Mouse (Mus musculus) kidney, embryonic 16.5 days (tissue): Measurements from ENCODE around the gene Pde4d. TPM values are rescaled to one million over a fixed set of nuclear protein-coding genes. Genes with fewer than 3 reads are reported as not detected.

Experiments
- ATAC-seq: fragments of 200-750 bp; cut with Nextera tagmentation; 2 replicates; pipeline ENCODE4 v1.8.0; 2017; ENCODE audit warnings: moderate TSS enrichment; ENCODE audit not compliant: low FRiP score, low TSS enrichment
- H3K27ac ChIP-seq: fragments of 300-500 bp; sonication (generic); 2 replicates; pipeline ENCODE4 v1.5.1; 2014; ENCODE audit warnings: low read length
- H3K27me3 ChIP-seq: fragments of 300-500 bp; sonication (generic); 2 replicates; pipeline ENCODE4 v1.6.1; 2014; ENCODE audit warnings: low read length, control low read depth, mixed read lengths; ENCODE audit not compliant: insufficient read depth
- H3K36me3 ChIP-seq: fragments of 300-500 bp; sonication (generic); 2 replicates; pipeline ENCODE4 v1.6.1; 2014; ENCODE audit warnings: low read length, control low read depth, mixed read lengths; ENCODE audit not compliant: insufficient read depth
- H3K4me1 ChIP-seq: fragments of 300-500 bp; sonication (generic); 2 replicates; pipeline ENCODE4 v1.6.1; 2014; ENCODE audit warnings: low read length, control low read depth, mixed read lengths; ENCODE audit not compliant: insufficient read depth
- H3K4me2 ChIP-seq: fragments of 300-500 bp; sonication (generic); replicated peaks from 2 replicates; pipeline ENCODE4 v1.6.1; 2014; ENCODE audit warnings: low read depth, low read length
- H3K4me3 ChIP-seq: fragments of 300-500 bp; sonication (generic); 2 replicates; pipeline ENCODE4 v1.5.1; 2014; ENCODE audit warnings: mild to moderate bottlenecking, low read length
- H3K9ac ChIP-seq: fragments of 300-500 bp; sonication (generic); replicated peaks from 2 replicates; pipeline ENCODE4 v1.6.1; 2014; ENCODE audit warnings: low read length
- H3K9me3 ChIP-seq: fragments of 300-500 bp; sonication (generic); 2 replicates; pipeline ENCODE4 v1.6.1; 2016; ENCODE audit warnings: low read length, control low read depth
- WGBS: fragments of 180-500 bp; shearing (Covaris S2); extraction: QIAGEN DNeasy Blood & Tissue Kit; methylation state at CpG from one replicate; pipeline ENCODE4 v1.1.7; 2014; 5-methylcytosine and 5-hydroxymethylcytosine counted together
- polyA plus RNA-seq: library from polyadenylated mRNA; unstranded; fragments of >200 nt; fragmentation: Nextera tagmentation; extraction: Ambion mirVana; gene quantifications from 2 replicates; pipeline ENCODE4 v1.2.1, GENCODE M21; 2015

The Pde4d gene
- polyA plus RNA-seq, 1 experiment from 2014 or later = 11.1 TPM

- Histone ChIP-seq H3K4me1 (peaks cover 8% of the 10 kb centered on the region), H3K36me3 (no peaks in the 10 kb centered on the region), H3K27ac (no peak overlapping the region), H3K9me3 (no peaks in the 10 kb centered on the region), H3K4me3 (no peak overlapping the region), H3K4me2 (no peak overlapping the region), H3K9ac (no peak overlapping the region), H3K27me3 (no peaks in the 10 kb centered on the region)
- ATAC-seq = no peak
- WGBS = 90% methylated on average over 6 of the region's 6 CpGs
Observed at GRCm38 (mm10) chr13:109920256-109920655, 1470.5 kb downstream of the Pde4d start.

GRCm38 (mm10) chr13:109921336-109922038, 1471.7 kb downstream of the Pde4d start:
- Histone ChIP-seq H3K36me3 (no peaks in the 10 kb centered on the region), H3K4me2 (no peak overlapping the region), H3K27me3 (no peaks in the 10 kb centered on the region), H3K4me1 (peaks cover 3% of the 10 kb centered on the region; the same call in 1 of the 2 replicates), H3K4me3 (no peak overlapping the region), H3K27ac (no peak overlapping the region), H3K9ac (no peak overlapping the region), H3K9me3 (no peaks in the 10 kb centered on the region)
- ATAC-seq = no peak
- 86% methylated on average over 17 of the region's 17 CpGs for WGBS

GRCm38 (mm10) chr13:109922228-109922627, 1472.5 kb downstream of the Pde4d start:
- Histone ChIP-seq H3K9ac (no peak overlapping the region), H3K27me3 (no peaks in the 10 kb centered on the region), H3K36me3 (no peaks in the 10 kb centered on the region), H3K4me3 (no peak overlapping the region), H3K9me3 (no peaks in the 10 kb centered on the region), H3K27ac (no peak overlapping the region), H3K4me2 (no peak overlapping the region), H3K4me1 (peaks cover 6% of the 10 kb centered on the region)
- peak; percentile 59; the same call in 1 of the 2 replicates for ATAC-seq
- WGBS = 2% methylated on average over 4 of the region's 4 CpGs

GRCm38 (mm10) chr13:109922782-109923181, 1473.0 kb downstream of the Pde4d start:
- Histone ChIP-seq H3K4me3 (no peak overlapping the region), H3K4me1 (peaks cover 6% of the 10 kb centered on the region), H3K9me3 (no peaks in the 10 kb centered on the region), H3K27ac (no peak overlapping the region), H3K36me3 (no peaks in the 10 kb centered on the region), H3K27me3 (no peaks in the 10 kb centered on the region), H3K9ac (no peak overlapping the region), H3K4me2 (no peak overlapping the region)
- WGBS = 62% methylated on average over 12 of the region's 12 CpGs
- 0 out of 2 replicates have a peak, but pooled peaks have one; percentile 37 for ATAC-seq

- WGBS = 82% methylated on average over 15 of the region's 15 CpGs
- no peak for ATAC-seq
Observed at GRCm38 (mm10) chr13:109924771-109925170, 1475.0 kb downstream of the Pde4d start.

GRCm38 (mm10) chr13:109926277-109926920, 1476.7 kb downstream of the Pde4d start:
- peak; percentile 72; the same call in 1 of the 2 replicates for ATAC-seq
- peaks cover 6% of the 10 kb centered on the region for H3K4me1 ChIP-seq
- peak overlapping the region; percentile 3; the same call in 1 of the 2 replicates for H3K4me3 ChIP-seq
- no peak overlapping the region for H3K9ac ChIP-seq
- H3K27me3 ChIP-seq = no peaks in the 10 kb centered on the region
- 42% methylated on average over 15 of the region's 15 CpGs for WGBS
- H3K36me3 ChIP-seq = no peaks in the 10 kb centered on the region
- no peak overlapping the region for H3K27ac ChIP-seq
- H3K4me2 ChIP-seq = peak overlapping the region; percentile 42
- no peaks in the 10 kb centered on the region for H3K9me3 ChIP-seq

More at GRCm38 (mm10) chr13:109924771-109925170, 1475.0 kb downstream of the Pde4d start:
- Histone ChIP-seq H3K9me3 (no peaks in the 10 kb centered on the region), H3K4me3 (no peak overlapping the region), H3K4me1 (peaks cover 6% of the 10 kb centered on the region), H3K9ac (no peak overlapping the region), H3K36me3 (no peaks in the 10 kb centered on the region), H3K27me3 (no peaks in the 10 kb centered on the region), H3K4me2 (no peak overlapping the region), H3K27ac (no peak overlapping the region)

GRCm38 (mm10) chr13:109927782-109928181, 1478.0 kb downstream of the Pde4d start:
- H3K36me3 ChIP-seq = no peaks in the 10 kb centered on the region
- H3K27me3 ChIP-seq = no peaks in the 10 kb centered on the region
- H3K4me1 ChIP-seq = peaks cover 6% of the 10 kb centered on the region
- no peak for ATAC-seq
- 72% methylated on average over 2 of the region's 2 CpGs for WGBS
- no peak overlapping the region for H3K27ac ChIP-seq
- no peak overlapping the region for H3K9ac ChIP-seq
- H3K4me2 ChIP-seq = no peak overlapping the region
- H3K9me3 ChIP-seq = no peaks in the 10 kb centered on the region
- H3K4me3 ChIP-seq = no peak overlapping the region

GRCm38 (mm10) chr13:109932688-109933087, 1482.9 kb downstream of the Pde4d start:
- H3K9ac ChIP-seq = no peak overlapping the region
- no peak overlapping the region for H3K27ac ChIP-seq
- H3K36me3 ChIP-seq = peaks cover 5% of the 10 kb centered on the region
- ATAC-seq = no peak
- no peaks in the 10 kb centered on the region for H3K4me1 ChIP-seq
- no peaks in the 10 kb centered on the region for H3K27me3 ChIP-seq
- no peak overlapping the region for H3K4me3 ChIP-seq
- whole genome bisulfite sequencing = 93% methylated on average over 13 of the region's 13 CpGs
- H3K9me3 ChIP-seq = no peaks in the 10 kb centered on the region
- H3K4me2 ChIP-seq = no peak overlapping the region

GRCm38 (mm10) chr13:109933554-109933953, 1483.8 kb downstream of the Pde4d start:
- no peak overlapping the region for H3K4me3 ChIP-seq
- H3K4me2 ChIP-seq = no peak overlapping the region
- H3K36me3 ChIP-seq = peaks cover 5% of the 10 kb centered on the region
- ATAC-seq = no peak
- no peak overlapping the region for H3K9ac ChIP-seq
- no peak overlapping the region for H3K27ac ChIP-seq
- 94% methylated on average over 7 of the region's 7 CpGs for WGBS
- H3K27me3 ChIP-seq = no peaks in the 10 kb centered on the region
- H3K9me3 ChIP-seq = no peaks in the 10 kb centered on the region
- H3K4me1 ChIP-seq = no peaks in the 10 kb centered on the region

GRCm38 (mm10) chr13:109936866-109937265, 1487.1 kb downstream of the Pde4d start:
- Histone ChIP-seq H3K27me3 (no peaks in the 10 kb centered on the region), H3K9ac (no peak overlapping the region), H3K4me3 (no peak overlapping the region), H3K36me3 (peaks cover 16% of the 10 kb centered on the region), H3K4me1 (no peaks in the 10 kb centered on the region), H3K9me3 (no peaks in the 10 kb centered on the region), H3K4me2 (no peak overlapping the region), H3K27ac (no peak overlapping the region)
- ATAC-seq = no peak
- 91% methylated on average over 5 of the region's 5 CpGs for WGBS
